Mouse (Mus musculus) activated CD4-positive, CD25-positive, alpha-beta regulatory T cell, adult 4 months (primary cell): ENCODE data around the gene Mrpl34. TPM values are rescaled to one million over a fixed set of nuclear protein-coding genes. Genes with fewer than 3 reads are reported as not detected.

Source experiments
- ATAC-seq: one replicate; pipeline ENCODE4 v1.8.0; 2017
- polyA plus RNA-seq, 2 experiments: library from polyadenylated mRNA; unstranded; fragments of 100-300 nt; shearing (Covaris generic); gene quantifications; one replicate each; pipeline ENCODE4 v1.2.1; 2017

The Mrpl34 gene
- polyA plus RNA-seq, 2 experiments from 2014 or later, result 70.3 to 101 TPM

GRCm38 (mm10) chr8:71469411-71469810, 4.7 kb downstream of the Mrpl34 start:
- no peak for ATAC-seq

DNA sequence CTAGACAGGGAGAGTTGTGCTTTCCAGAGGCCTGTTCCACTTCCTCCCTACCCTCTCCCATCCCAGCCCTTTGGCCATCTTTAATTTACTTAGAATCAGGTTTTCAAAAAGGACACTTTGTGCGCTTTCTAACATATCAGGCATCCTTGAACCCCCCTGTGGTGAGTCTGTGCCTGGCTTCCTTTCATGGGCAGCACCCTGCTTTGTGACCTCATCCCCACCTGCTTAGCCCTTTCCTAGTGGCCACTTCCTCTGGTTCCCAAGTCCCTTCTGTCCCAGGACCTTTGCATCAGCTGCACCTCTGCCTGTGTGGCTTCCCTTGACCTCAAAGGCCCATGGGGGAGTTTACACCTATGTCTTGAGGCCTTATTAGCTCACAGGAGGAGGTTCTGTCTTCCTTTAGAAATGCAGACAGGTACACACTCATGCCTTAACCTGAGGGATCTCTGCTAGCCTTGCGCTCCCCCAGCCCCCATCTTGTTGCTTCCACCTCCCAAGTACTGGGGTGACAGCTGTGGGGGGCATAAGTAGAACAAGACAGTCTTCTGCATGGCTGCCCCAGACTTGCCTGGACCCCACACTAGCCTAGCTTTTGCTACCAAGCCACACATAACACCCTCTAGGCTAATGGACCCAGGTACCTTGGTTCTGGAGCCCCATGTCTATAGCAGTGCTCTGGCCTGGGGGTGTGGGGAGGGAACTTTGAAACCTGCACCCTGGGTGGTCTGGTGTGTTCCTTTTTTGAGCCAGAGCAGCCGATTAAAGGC, 5.6 kb downstream of the Mrpl34 start:
- ATAC-seq, result no peak

DNA sequence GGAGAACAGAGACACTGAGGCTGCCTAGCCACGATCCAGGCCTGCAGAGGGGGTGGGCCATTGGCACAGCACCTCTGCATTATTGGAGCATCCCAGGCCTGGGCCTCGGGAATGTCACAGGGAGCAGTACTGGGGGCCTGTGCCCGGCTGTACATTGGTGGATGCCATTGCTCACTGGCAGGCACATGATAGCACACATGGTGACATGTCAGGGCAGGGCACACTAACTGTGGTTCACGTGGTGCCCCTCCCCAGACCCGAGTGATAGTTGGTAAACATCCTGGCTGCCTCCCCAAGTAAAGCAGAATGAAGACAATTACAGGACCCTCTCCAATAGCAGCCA, 6.1 kb downstream of the Mrpl34 start:
- ATAC-seq, result no peak

- ATAC-seq, result no peak
Measured at GRCm38 (mm10) chr8:71471861-71472260, 7.1 kb downstream of the Mrpl34 start.

GRCm38 (mm10) chr8:71472601-71473386, 8.0 kb downstream of the Mrpl34 start:
- ATAC-seq, result no peak

DNA sequence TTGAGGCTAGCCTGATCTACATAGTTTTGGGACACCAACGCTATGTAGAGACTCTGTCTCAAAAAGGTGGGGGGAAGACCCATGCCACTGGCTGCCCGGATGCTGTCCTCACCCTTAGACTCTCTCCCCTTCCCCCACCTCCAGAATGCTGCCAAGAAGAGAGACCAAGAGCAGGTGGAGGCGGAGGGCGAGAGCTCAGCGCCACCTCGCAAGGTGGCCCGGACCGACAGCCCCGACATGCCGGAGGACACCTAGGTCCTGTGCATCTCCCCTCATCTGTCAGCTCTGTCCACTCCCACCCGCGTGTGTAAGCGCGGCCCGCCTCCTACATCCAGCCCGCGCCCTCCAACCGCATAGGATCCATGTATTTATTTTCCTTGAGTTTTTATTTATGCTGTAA, 9.6 kb downstream of the Mrpl34 start:
- ATAC-seq, result no peak

DNA sequence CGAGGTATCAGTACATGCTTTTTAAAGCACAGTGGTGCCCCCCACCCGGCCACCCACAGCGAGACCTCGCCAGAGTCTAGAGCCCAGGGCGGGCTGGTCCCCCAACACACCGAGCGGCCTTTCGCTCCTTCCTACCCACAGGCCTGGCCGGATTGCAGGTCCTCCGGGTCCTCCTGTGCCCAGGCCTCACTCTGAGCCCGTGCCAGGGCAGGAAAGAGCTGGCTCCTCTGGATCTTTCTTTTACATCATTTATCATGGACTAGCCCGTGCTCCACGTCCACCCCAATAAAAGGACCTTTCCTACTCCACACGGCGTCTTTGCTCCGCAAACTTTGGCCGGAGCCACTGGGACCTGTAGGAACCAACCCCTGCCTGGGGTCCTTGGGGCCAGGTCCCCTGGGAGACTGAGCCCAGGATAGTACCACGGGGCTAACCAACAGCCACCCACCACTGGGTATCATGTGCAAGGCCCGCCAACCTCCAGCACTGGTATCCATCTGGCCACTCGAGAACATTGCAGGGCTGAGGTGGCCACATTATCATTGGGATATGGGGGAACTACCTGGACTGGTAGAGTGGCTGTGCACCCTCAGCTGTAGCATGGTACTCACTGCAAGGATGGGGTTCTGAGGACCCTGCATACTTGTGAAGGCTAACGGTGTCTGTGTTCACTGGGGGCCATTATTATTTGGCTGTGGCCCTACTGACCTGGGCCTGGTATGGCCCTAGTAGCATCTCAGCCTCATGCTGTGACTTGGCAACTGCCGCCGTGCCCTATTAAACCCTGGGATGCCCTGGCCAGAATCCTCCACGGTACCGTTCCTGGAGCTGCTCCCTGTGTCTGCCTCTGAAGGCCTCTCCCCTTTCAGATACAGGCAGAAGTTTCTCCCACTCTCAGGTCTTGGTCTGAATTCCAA, 10.3 kb downstream of the Mrpl34 start:
- no peak for ATAC-seq

DNA sequence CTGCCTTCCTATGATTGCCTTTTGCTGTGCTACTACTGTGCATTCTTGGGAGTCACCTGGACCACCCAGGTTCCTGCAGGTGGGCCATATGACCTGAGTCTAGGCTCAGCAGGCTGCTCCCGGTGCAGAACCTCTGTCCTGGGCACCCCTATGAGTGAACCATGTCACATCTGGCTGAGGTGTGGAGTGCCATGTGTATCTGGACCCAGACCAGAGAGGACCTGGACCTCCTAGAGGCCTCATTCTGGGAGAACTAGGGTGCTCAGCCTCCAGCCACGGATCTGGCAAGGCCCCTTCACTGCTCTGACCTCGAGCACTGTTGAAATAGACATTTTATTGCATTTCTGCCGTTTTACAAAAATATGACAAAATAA, 10.9 kb downstream of the Mrpl34 start:
- no peak for ATAC-seq

- ATAC-seq, result peak; percentile 66
Measured at GRCm38 (mm10) chr8:71476099-71476940, 11.6 kb downstream of the Mrpl34 start.

DNA sequence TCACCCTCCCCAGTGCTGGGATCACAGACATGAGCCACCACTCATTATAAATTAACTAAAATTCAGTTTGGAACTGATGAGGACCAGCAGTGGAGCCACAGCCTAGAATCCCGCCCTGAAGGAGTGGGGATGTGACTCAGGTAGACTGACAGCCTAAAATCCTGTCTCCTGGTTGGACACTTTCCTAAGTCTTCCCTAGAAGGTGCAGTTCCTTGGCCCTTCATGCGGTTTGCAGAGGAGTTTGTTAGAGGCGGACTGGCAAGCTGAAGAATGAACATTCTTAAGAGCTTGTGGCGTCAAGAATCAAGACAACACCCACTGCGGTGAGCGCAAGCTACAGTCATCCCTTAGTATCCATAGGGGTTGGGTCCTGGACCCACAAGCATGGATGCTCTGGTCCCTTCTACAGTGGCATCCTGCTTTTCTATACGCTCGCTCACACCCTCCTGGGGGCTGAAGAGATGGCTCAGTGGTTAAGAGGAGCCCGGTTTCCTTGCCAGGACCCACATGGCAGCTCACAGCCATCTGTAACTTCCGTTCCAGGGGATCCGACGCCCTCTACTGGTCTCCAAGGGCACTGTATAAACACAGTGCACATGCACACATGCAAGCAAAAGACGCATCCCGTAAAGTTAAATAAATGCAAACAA, 12.6 kb downstream of the Mrpl34 start:
- no peak for ATAC-seq

- no peak for ATAC-seq
Measured at GRCm38 (mm10) chr8:71478943-71479342, 14.2 kb downstream of the Mrpl34 start.

DNA sequence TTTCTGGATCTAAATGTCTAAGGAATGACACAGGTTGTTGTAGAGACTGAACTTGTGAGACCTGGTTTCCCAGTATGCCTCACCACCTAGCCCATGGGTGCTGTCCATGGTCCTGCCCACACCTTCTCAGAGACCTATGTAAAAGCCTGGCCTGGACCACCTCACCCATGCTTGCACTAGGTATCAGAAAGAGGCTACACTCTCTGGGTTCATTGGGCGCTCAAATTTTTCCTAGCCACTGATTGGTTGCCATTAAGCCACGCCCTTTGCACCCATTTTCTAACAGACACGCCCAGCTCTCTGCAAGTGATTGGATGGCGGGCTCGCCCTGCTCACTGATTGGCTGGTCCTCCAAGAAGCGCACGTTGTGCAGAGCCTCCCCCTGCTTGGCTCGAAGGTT, 19.2 kb downstream of the Mrpl34 start:
- no peak for ATAC-seq

GRCm38 (mm10) chr8:71484736-71485135, 20.0 kb downstream of the Mrpl34 start:
- no peak for ATAC-seq

DNA sequence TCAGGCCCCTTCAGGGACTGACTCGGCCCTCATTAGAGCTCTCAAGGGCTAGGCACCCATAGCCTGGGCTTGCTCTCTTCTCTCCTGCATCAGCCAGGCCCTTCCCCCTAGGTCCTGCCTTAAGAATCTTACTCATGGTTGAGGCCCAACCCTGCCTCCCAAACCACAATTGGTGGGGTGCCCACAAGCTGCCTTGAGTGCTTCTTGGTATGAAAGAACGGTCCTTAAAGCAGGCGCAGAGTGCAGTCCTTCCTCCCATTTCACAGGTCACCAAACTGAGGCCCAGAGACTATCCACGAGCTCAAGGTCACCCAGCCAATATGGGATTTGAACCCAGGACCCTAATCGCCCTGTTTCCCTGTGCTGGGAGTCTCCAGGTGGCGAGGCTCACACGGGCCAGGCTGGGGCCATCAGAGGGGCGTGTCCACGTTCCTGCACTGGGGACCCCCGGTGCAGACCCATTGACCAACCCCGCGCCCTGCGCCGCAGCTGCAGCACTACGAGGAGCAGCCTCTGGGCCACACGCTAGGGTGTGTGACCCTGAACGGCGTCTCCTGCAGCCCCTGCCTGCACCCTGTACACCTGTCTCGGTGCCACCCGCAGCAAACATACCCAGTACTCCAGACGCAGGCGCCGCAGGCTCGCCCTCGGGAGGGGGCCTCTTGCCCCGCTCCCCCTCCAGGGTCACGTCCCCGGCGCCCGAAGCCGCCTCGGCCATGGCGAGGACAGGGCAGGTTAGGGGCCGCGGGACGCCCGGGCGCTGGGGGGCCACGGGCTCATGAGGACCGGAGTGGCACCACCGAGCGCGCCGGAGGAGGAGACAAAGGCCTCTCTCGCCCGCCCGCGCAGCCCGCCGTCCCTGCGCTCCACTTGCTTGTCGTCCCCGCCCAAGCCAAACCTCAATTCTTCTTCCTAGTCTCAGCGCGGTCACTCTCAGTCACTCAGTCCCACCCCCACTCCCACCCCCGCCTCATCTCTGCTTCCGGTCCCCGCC, 20.7 kb downstream of the Mrpl34 start, which contains the start of gene Ano8:
Ano8 (minus strand) TSS at position 822 of the 994 bp plus-strand sequence.
- ATAC-seq, result peak; percentile 67

DNA sequence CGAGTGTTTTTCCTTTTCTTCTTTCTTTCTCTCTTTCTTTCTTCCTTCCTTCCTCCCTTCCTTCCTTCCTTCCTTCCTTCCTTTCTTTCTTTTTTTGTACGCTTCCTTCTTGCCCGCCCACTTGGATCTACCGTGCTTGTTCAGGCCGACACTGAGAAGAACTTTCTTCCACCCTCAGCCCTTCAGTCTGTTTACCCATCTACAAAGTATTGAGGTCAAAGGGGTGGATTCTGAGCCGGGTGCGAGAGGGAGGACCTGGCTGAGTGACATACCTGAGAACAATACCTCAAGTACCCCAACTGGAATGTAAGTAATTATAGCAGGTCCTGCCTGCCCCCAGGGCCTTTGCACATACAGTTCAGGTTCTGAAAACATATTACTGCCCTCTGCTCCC, 21.4 kb downstream of the Mrpl34 start:
- no peak for ATAC-seq

GRCm38 (mm10) chr8:71487691-71488445, 23.1 kb downstream of the Mrpl34 start, which contains the start of gene Gtpbp3:
Gene Gtpbp3, plus strand, starts transcription at chr8:71488103.
- peak; percentile 30 for ATAC-seq

GRCm38 (mm10) chr8:71488454-71488853, 23.7 kb downstream of the Mrpl34 start:
- ATAC-seq, result peak; percentile 83

DNA sequence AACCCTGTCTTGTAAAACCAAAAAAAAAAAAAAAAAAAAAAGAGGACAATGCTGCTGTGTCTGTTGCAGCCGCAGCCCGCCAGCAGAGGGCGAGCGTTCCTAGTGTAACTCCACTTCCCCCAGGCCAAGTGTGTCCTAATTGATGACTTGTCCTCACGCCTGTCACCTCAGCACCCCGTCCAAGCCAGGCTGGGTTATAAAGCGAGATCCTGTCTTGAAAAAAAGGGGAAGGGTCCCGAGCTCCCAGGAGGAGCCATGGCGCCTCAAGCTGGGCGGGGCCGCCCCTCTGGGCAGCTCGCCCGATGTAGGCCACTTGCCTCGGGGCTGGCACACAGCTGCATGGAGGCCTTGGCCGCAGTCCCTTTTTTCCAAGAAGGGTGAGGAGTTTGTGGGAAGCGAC, 30.3 kb downstream of the Mrpl34 start:
- peak; percentile 40 for ATAC-seq

- no peak for ATAC-seq
Measured at GRCm38 (mm10) chr8:71495811-71496210, 31.1 kb downstream of the Mrpl34 start.
